Mouse (Mus musculus): ENCODE data around the gene Hebp1. TPM values are rescaled to one million over a fixed set of nuclear protein-coding genes. Genes with fewer than 3 reads are reported as not detected.
A peak's percentile ranks its signal among the peaks of the same experiment; 100 is the strongest.

Gene Hebp1
- 10 to 100 TPM; 42.6 to 43.9 TPM for total RNA-seq (2021)

DNA sequence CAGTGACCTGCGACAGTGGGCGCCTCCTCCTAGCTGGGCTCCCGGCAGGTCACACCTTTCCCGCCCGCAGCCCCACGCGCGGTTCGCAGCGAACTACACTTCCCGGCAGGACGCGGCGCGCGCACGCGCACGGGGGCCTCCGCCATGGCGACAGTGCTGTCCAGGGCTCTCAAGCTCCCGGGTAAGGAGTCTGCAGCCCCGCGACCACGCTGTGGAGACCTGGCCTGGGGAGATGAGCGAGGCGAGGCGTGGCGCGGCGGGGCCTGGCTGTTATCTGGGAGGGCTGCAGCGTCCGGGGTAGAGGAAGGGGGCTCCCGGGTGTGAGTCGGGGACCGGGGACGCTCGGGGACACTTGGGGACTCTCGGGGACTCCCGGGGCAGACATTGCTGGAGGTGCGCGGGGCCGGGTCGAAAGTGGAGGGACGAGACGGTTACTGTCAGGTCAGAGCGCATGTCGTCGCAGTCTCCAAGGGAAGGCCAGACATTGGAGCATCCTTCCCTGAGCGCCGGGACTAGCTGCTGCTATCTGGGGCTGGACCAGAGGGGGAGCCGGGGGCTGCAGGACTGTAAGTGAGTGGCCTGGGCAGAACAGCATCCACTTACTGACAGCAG is at the start of gene Hebp1, which contains the start of gene Fam234b:
Gene Hebp1, minus strand, starts transcription at position 102 of the 612 bp plus-strand sequence.
Gene Fam234b, plus strand, starts transcription at position 57 of the 612 bp plus-strand sequence.
- intact Hi-C loops (cut with DNase I) = no loop called here
- DNase-seq (ENCODE audit: low spot score in 2 of 2) = peak; percentile 89 to 90

DNA sequence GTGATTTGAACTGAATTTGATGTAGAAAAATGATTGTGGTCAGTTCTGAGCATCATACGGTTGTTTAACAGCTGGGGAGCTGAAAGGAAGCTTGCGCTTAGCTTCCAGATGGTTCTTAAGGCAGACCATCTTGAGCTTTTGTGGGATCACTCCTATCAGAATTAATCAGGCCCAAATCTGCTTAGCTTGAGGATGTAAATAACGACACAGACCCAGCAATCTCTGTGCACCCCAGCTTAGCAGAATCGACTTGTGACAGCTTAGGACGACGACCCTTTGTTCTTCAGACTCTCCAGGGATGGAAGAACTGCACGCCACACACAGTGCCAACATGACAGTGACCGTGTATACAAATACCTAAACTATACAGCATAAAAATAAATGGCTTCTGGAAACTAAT is 47.8 kb upstream of the Hebp1 start:
- no peak for DNase-seq (ENCODE audit: low spot score in 2 of 2)
- intact Hi-C loops (cut with DNase I) = loop anchor here (5.0 kb wide), 1 partner anchor 158 kb away; no protein-coding TSS in a partner anchor

DNA sequence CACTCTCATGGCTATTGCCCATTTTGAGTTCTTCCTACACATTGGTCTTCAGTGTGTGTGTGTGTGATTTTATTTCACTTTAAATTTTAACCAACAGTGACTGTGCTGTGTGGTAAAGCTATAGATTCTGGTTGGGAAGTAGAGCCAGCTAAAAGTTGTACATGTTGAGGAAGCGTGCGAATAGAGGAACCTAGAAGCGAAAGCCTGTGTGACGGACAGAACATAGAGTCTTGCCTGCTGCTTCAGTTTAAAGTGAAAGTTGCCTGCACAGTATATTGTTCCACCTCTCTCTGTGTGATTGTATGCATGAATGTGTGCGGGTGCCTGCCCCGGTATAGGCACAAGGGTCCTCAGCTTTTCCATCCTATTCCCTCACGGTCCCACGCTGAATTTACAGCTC is 42.5 kb upstream of the Hebp1 start:
- intact Hi-C loops (cut with DNase I) = loop anchor here (5.0 kb wide), 1 partner anchor 93 kb away; no protein-coding TSS in a partner anchor
- peak in 1 of 2 experiments; percentile 28 for DNase-seq (ENCODE audit: low spot score in 2 of 2)

DNA sequence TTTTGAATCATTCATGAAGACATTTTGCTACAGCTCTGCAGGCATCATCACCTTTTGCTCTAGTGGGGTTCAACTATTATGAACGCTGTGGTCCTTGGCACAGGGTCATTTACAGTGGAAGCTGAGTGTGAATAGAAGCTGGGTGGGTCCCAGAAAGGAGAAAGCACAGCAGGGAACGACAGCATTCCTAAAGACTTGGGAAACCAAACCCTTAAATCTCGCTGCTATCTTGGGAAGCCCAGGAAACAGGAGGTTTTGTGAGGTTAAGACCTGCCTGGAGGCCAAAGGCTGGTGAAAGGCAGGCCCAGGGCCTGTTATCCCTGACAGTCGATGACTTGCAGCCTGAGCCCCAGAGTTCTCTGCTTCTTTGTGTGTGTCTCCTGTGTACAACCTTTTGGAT is 40.4 kb upstream of the Hebp1 start:
- intact Hi-C loops (cut with DNase I) = no loop called here
- no peak for DNase-seq (ENCODE audit: low spot score in 2 of 2)

DNA sequence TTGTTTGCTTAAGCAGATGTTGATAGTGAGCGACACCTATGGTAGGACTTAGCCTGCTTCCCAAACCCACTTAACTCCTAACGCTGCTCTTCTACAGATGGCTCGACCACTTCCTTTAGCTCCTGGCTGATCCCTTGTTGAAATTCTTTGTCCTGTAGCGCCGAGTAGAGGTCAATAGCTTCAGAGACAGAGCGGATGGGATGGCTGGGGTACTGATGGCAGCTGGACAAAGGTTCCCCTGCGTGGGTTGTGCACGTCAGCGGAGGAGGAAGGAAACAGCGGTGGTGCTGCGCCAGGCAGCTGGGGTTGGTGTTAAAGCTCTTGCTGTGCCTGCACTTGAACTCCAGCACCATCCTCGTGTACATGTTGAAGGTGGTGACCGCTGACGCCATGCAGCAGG is 39.5 kb upstream of the Hebp1 start:
- intact Hi-C loops (cut with DNase I) = no loop called here
- no peak for DNase-seq (ENCODE audit: low spot score in 2 of 2)

DNA sequence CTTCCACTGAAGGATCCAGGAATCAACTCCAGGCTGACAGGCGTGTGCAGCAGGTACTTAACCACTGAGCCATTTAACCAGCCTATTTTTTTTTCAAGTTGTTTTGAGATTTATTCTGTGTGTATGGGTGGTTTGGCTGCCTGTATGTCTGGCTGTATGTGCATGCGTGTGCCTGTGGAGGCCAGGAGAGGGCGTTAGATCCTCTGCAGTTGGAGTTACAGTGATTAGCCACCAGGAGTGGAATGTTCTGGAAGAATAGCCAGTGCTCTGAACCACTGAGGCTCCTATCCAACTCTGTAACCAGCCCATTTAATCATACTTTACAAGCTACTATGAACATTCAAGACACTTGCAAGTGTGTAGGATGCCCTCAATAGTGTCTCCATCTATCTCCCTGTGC is 38.8 kb upstream of the Hebp1 start:
- DNase-seq (ENCODE audit: low spot score in 2 of 2) = no peak
- intact Hi-C loops (cut with DNase I) = no loop called here

DNA sequence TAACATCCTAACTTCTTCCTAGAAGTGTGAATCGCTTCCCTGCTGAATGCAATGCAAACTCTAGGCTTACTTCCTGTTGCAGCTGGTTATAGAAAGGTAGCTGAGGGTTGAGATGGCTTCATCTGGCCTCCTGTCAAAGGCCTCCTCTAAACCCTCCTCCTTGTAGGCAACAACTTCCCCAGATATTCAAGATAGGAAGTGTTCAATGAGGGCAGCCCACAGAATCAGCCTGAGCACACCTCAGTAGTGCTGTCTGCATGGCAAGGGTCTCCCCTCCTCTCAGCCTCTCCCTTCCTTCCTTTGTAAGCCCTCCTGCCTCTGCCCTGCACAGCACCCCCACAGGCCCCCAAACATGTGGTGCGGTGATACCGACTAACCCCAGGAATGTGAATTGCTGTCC is 37.9 kb upstream of the Hebp1 start:
- DNase-seq (ENCODE audit: low spot score in 2 of 2) = no peak
- intact Hi-C loops (cut with DNase I) = no loop called here

DNA sequence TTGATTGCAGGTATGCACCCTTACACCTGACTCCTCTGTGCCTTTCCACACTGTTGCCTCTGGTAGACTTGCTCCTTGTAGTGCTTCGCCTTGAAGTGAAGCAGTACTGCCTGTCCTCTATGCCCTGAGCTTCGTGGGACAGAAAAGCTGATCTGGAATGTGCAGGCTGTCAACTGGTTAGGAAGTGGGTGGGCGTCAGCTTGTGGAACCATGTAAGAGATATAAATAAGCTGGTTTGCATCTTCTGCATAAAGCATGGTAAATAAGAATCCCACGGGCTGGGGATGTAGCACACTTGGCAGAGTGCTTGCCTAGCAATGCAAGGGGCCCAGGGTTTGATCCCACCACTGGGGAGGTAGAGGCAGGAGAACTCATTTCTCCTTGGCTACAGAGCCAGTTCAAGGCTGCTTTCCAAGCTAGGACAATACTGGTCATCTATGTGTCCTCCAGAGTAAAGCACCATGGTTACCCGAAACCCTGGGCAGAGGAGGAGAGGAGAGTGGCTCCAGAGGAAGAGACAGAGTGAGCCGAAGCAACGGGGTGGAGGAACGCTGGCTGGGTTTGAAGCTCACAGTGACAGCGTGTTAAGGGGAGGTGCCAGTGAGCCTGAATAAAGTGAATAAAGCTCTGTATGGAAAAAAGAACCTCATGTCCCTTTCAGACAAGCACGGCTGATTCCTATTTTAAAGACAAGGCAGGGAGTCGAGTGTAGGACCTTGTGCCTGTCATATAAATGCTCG is 34.8 kb upstream of the Hebp1 start:
- peak; percentile 46 to 86 for DNase-seq (ENCODE audit: low spot score in 2 of 2)
- intact Hi-C loops (cut with DNase I) = loop anchor here (2.0 to 5.0 kb wide), 2 partner anchors 32 to 140 kb away; no protein-coding TSS in a partner anchor

DNA sequence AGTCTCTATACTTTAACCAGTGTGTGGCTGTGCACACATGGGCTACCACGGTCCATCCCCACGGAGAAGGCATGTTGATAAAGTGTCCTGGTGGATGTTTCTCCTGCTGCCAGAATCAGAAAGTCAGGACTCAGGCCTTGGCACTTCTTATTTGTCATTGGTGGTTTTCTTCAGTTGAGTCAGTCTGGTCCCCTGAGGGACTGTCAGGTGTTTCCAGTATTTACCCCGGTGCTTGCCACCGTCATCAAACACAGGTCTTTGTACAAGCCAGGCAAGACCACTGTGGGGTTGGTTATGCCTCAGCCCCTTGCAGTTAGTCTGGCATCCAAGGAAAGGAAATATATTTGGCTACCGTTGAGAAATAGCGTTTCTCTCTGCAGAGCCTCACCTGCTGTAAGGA is 32.8 kb upstream of the Hebp1 start:
- DNase-seq (ENCODE audit: low spot score in 2 of 2) = no peak
- intact Hi-C loops (cut with DNase I) = loop anchor here (5.0 kb wide), 1 partner anchor 138 kb away; no protein-coding TSS in a partner anchor

DNA sequence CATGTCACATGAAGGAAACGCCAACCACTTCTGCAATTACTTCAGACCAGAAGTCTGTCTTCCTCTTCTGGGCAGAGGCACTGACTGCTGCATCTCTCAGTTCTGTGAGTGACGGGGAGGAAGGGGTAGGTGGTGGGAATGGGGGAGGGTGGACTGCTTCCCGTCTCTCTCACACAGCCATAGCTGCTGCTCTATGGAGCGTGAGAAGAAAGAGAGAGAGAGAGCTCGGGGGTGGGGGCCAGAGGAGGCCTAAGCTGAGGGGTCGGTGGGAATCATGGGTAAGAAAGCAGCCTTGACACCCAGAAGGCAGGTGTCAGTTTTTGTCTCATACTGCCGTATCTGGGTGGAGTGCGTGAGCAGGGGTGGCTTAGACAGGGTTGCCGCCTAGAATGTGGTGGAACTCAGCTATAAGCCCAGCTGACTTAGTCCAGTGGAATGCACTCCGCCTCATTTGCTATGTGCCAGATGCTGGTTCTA is 30.7 kb upstream of the Hebp1 start:
- DNase-seq (ENCODE audit: low spot score in 2 of 2) = peak in 1 of 2 experiments; percentile 62
- intact Hi-C loops (cut with DNase I) = no loop called here

DNA sequence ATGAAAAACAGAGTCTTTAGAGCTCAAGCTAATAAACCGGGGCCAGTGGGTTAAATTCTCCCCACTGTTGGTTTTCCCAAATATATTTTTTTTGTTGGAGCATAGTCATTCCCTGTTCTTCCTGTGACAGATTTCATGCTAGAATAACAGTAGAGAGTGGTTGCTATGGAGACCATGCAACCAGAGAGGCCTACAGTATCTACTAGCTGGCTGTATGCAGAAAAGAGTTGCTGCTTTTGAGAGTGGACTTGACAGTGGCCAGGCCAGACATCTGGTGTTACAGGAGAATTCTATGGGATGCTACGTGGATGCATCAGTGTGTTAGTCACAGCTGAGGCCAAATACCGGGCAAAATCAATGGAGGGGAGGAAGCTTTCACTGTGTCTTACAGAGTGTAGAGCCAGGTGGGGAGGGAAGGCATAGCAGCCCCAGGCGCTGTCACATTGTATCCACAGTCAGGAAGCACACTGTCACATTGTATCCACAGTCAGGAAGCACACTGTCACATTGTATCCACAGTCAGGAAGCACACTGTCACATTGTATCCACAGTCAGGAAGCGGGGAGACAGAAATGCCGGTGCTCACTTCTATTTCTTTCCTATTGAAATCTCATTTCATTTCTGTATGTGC is 26.1 kb upstream of the Hebp1 start:
- intact Hi-C loops (cut with DNase I) = no loop called here
- peak in 1 of 2 experiments; percentile 58 for DNase-seq (ENCODE audit: low spot score in 2 of 2)

DNA sequence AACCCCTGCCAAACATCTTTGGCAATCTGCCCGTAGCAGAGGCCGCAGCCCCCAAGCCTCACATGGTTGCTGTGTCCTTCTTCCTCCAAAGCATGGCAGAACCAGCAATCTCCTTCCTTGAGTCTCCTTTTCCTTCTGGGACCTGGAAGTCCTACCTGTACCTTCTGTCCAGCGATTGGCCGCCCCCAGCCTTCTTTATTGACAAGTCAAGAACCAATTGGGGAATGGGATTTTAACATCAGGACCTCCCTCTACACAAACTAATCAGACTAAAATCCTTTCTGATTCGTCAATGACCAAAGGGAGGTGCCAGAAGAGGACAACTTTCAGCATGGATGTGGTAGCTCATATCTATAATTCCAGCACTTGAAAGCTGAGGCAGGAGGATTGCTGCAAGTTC is 22.1 kb upstream of the Hebp1 start:
- intact Hi-C loops (cut with DNase I) = no loop called here

DNA sequence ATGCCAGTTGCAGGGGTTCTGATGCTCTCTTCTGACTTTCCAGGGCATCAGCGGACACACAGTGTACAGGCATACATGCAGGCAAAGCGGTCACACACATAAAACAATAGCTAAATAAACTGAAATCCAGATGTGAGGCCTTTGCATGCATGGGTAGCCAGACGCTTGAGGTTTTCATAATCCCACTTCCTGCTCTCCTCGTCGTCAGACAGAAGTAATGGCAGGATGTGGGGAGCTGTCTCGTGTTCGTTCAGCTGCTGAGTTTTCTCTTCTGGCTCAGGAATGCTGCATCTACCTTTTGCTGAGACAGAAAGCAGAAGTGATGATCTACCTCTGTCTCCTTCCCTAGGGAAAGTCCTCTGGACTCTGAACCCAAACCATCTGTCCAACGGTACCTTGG is 20.5 kb upstream of the Hebp1 start:
- DNase-seq (ENCODE audit: low spot score in 2 of 2) = no peak
- intact Hi-C loops (cut with DNase I) = no loop called here

More for the DNA sequence above, 22.1 kb upstream of the Hebp1 start:
- no peak for DNase-seq (ENCODE audit: low spot score in 2 of 2)

DNA sequence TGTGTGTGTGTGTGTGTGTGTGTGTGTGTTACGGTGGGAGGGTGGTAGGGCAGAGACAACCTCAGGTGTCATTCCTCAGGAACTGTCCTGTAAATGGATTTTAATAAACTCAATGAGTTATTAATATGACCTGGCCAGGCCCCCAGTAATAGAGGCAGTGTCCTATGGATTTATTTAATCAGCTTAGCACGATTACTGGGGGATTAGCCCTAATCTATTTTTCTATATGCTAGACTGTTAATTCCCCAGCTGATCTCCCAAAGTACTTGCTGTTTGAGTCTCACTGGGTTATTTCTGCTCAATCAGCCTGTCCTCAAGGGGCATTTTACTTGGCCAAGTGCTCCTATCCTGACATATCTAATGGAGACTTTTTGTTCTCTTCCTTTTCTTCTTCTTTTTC is 14.8 kb upstream of the Hebp1 start:
- intact Hi-C loops (cut with DNase I) = no loop called here
- no peak for DNase-seq (ENCODE audit: low spot score in 2 of 2)

DNA sequence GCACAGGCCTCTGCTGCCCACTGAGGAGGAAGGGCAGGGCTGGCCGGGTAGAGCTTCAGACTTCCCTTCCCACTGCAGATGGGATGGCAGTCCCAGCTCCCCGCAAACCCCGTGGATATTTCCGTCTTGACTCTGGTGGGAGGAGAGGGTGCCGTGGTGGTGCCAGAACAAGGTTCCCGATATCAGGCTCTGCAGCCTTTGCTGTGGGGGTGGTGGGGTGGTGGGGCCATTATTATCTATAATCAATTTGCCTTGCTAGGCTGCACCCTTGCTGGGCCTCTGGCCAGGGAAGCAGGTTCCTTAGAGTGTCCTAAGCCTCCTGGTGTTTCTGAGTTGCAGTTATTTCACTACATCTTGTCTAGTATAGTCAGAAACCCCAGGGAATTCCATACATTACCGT is 13.3 kb upstream of the Hebp1 start:
- DNase-seq (ENCODE audit: low spot score in 2 of 2) = no peak
- intact Hi-C loops (cut with DNase I) = no loop called here

DNA sequence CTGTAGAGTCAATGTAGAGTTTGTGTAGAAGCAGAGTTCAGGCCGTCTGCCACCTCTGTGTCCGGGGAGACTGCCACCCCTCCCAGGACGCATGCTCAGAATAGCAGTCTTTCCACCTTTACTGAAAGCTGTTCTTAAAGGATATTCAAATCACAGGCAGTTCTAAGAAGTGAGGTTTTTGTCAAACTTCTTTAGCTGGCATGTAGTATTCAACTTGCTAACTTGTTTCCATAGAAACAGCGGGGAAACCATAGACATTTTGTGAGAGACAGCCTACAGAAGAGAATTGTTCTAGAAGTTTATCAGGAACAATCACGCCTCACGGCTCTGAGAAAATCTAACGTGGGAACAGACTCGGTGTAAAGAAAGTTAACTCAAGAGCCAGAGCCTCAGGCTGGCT is 9.1 kb upstream of the Hebp1 start:
- intact Hi-C loops (cut with DNase I) = no loop called here
- peak in 1 of 2 experiments; percentile 41 for DNase-seq (ENCODE audit: low spot score in 2 of 2)

DNA sequence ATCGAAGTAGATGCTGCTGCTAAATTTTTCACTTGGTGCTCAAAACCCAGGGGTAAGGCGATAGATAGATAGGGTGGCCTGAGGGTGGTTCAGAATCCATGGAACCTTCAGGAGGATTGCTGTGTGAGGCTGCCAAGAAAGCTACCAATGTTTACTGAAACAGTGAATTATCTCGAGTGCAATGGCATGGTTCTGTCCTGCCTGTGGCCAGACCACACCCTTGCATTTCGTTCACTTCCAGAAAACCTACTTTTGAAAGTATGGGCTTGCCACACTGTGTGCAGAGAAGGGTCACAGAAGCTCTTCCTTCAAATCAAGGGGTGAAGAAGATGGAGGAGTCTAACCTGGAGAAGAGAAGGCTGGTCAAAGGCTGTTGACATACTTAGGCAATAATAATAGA is 8.0 kb upstream of the Hebp1 start:
- intact Hi-C loops (cut with DNase I) = no loop called here
- DNase-seq (ENCODE audit: low spot score in 2 of 2) = no peak

DNA sequence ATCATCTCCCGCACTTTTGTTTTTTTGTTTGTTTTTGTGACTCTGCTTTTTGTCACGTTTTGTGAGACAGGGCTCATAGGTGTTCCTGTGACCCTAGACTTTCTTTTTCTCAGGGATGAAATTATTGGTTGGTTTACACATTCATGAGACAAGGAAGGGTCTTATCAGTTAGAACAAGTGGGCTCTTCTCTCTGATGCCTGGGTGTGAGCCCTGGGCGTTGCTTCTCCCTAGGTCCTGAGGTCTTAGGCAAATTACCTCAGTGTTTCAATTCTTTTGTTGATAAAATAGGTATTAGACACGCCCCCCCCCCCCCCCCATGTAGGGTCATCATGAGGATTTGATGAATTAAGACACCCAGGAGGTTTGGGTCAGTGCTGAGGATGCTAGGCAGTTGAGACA is 7.0 kb upstream of the Hebp1 start:
- no peak for DNase-seq (ENCODE audit: low spot score in 2 of 2)
- intact Hi-C loops (cut with DNase I) = no loop called here

DNA sequence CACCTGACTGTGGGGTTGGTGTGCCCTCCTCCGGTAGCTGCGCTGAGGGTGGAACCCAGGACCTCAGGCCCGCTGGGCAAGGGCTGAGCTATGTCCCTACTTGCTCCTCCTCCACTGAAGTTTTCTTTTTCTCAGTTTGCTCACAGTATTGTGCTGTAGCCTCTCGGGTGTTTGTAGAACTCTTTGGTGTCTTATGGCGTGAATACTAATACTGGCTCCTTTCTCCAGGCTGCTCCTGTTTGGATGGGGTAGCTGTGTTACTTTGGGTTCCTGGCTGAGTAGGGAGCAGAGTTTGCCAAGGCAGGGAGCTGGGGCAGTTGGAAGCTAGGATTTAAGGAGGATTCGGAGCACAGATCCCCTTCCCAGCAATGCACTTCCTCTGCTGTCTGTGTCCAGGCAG is 5.9 kb upstream of the Hebp1 start:
- intact Hi-C loops (cut with DNase I) = no loop called here
- peak in 1 of 2 experiments; percentile 55 for DNase-seq (ENCODE audit: low spot score in 2 of 2)

DNA sequence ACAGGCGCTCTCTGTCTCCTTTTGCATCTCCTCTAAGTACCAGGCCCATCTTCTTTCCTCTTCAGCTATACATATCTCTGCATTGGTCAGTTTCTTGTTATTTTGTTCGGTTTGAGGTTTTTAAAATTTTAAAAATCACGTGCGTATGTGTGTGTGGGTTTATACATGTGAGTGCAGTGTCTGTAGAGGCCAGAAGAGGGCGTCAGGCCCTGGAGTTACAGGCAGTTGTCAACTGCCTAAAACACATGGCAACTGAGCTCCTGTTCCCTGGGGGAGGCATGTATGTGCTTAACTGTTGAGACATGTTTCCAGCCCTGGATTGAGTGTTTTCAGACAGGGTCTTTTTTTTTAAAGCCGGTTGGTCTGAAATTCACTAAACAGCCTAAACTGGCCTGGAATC is 4.8 kb upstream of the Hebp1 start:
- no peak for DNase-seq (ENCODE audit: low spot score in 2 of 2)
- intact Hi-C loops (cut with DNase I) = no loop called here

Measured in left cerebral cortex, postnatal 25 days (tissue).